Mouse (Mus musculus): Measurements from ENCODE around the gene Olfr561. TPM values are rescaled to one million over a fixed set of nuclear protein-coding genes. Genes with fewer than 3 reads are reported as not detected.

The Olfr561 gene
- polyA plus RNA-seq (2016; fragmentation: Nextera tagmentation; extraction: Ambion mirVana): not detected in 2 replicates

DNA sequence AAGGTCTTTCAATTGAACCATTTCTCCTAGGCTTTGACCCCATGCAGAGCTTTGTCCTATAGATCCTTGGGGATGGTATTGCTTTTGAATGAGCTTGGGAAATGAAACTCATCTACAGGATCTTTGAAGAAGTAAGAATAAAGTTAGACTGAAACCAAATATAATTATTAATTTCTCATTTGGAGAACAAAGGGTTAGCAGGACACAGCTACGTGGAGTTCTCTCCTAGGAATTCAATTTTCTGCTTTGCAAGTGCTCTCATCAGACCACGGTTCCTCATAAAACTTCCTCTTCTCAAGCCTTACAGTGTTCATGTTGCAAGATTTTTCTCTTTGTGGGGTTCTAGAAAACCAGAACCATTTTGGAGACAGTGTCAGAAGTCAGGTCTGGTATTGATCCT, at the start of gene Olfr561:
Gene Olfr561, plus strand, starts transcription at position 301 of the 400 bp plus-strand sequence.
- H3K27me3 ChIP-seq (ENCODE audit: low read depth, poor library complexity, severe bottlenecking): no peaks in the 10 kb centered on the region
- no peak within 1 kb of the TSS for H3K4me3 ChIP-seq
- 81% methylated on average over 2 of the region's 2 CpGs for WGBS
- H3K36me3 ChIP-seq: no peaks in the 10 kb centered on the region
- H3K9me3 ChIP-seq (replicated peaks): no peaks in the 10 kb centered on the region
- DNase-seq (ENCODE audit: low spot score): no peak
- H3K27ac ChIP-seq (replicated peaks): no peak within 1 kb of the TSS
- H3K4me1 ChIP-seq: no peaks in the 10 kb centered on the region

DNA sequence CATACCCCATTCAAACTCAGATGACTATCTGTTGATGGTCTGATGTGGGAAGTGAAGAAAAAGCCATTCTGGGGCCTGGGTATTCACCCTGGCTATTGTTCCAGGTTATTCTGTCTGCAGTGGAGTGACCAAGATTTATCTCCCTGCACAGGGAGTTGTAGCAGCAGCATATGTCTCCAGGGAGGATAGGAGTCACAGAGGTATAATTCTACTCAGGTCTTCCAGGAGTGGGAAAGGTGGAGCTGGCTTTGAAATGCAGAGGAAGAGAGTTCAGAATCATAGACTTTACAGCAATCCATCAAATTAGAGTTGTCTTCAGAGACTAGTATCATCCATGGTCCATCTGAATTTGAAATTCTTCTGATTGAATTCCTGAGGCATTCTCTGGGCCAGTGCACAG, 43.6 kb upstream of the Olfr561 start, which contains the start of gene Olfr559:
Gene Olfr559, minus strand, starts transcription at position 101 of the 400 bp plus-strand sequence.
- Histone ChIP-seq H3K4me1 (no peaks in the 10 kb centered on the region), H3K4me3 (no peak within 1 kb of the TSS), H3K27ac (replicated peaks) (no peak within 1 kb of the TSS), H3K27me3 (ENCODE audit: low read depth, poor library complexity, severe bottlenecking) (no peaks in the 10 kb centered on the region), H3K9me3 (replicated peaks) (no peaks in the 10 kb centered on the region), H3K36me3 (no peaks in the 10 kb centered on the region)
- DNase-seq (ENCODE audit: low spot score): no peak

DNA sequence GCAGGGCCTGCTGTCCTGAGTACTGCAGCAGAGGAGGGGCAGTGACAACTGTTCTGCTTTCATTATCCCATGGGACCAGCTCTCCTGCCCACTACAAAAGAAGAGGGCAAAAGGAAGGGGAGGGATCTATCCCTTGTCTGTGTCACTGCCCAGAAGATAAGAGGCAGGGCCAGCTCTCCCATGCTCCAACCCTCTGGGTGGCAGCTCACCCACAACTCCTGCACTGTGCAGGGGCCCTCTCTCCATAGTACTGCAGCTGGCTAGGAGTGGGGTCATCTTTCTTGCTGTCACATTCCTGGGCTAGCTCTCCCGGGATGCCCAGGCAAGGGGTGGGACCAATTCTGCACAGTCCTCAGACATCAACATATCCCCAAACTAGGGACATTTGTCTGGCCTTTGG, 37.2 kb upstream of the Olfr561 start:
- Histone ChIP-seq H3K36me3 (no peaks in the 10 kb centered on the region), H3K27me3 (ENCODE audit: low read depth, poor library complexity, severe bottlenecking) (no peaks in the 10 kb centered on the region), H3K27ac (replicated peaks) (no peak overlapping the region), H3K4me3 (no peak overlapping the region), H3K4me1 (no peaks in the 10 kb centered on the region), H3K9me3 (replicated peaks) (no peaks in the 10 kb centered on the region)
- 75% methylated on average over 1 of the region's 1 CpGs for WGBS
- no peak for DNase-seq (ENCODE audit: low spot score)

DNA sequence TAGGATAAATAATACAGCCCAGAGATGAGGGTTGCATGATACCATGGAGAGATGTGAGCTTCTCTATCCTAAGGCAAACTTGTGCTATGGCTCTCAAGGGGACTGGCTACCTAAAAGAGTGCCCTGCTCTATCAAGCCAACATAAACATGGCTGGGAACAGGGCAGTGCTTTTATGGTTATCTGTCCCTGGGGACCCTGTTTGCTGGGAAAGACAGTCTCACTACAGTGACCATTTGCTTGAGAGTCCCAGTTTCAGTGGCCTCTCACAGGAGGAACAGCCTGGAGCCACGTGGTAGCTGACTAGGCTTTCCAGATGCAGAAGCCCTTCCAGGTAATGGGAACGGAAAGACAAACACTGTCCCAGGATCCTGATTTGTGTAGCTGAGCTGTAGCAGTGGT, 33.3 kb upstream of the Olfr561 start:
- Histone ChIP-seq H3K4me1 (no peaks in the 10 kb centered on the region), H3K9me3 (replicated peaks) (no peaks in the 10 kb centered on the region), H3K27me3 (ENCODE audit: low read depth, poor library complexity, severe bottlenecking) (no peaks in the 10 kb centered on the region), H3K4me3 (no peak overlapping the region), H3K36me3 (no peaks in the 10 kb centered on the region), H3K27ac (replicated peaks) (no peak overlapping the region)
- no peak for DNase-seq (ENCODE audit: low spot score)
- 60% methylated on average over 2 of the region's 2 CpGs for WGBS

DNA sequence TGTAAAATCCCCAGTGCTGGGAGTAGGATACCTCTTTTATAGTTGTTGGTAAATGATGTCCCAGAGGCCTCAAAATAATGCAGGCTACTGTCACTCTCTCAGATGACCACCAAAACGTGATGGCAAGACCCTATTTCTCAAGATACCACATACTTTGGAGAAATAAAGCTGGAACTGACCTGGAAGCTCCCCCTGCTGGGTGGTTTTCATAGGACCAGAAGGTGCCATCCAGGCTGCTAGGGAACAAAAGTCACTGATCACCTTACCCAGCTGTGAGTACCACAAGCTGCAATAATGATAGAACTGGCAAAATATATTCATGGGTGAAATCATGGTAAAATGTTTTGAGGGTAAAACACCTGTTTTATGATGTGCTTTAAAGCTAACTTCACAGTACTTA, 18.9 kb upstream of the Olfr561 start:
- WGBS: 29% methylated on average over 1 of the region's 1 CpGs
- no peak overlapping the region for H3K27ac ChIP-seq (replicated peaks)
- DNase-seq (ENCODE audit: low spot score): no peak

DNA sequence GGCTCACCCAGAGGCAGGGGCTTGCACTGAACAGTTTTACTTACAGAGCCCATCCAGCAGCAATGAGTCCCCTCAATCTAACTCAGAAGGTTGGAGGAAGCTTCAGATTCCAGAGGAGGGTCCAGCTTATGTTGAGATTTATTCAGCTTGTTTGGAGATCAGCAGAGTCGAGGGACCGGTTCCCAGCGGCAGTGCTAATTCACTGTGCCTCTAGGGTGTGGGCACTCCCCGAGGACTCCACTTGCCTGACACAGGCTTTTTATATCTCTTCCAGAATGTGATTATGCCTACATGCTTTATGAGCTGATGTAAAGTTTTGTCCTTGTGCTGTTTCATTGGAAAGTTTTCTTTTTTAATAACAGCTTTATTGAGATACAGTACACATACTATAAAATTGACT, 11.8 kb upstream of the Olfr561 start, which contains the start of the genes Olfr560 and Olfr78:
Gene Olfr560, minus strand, starts transcription at position 101 of the 400 bp plus-strand sequence.
Gene Olfr78, minus strand, starts transcription at position 206 of the 400 bp plus-strand sequence.
- Histone ChIP-seq H3K36me3 (no peaks in the 10 kb centered on the region), H3K27ac (replicated peaks) (no peak within 1 kb of the TSS), H3K4me3 (no peak within 1 kb of the TSS), H3K4me1 (no peaks in the 10 kb centered on the region), H3K9me3 (replicated peaks) (no peaks in the 10 kb centered on the region), H3K27me3 (ENCODE audit: low read depth, poor library complexity, severe bottlenecking) (no peaks in the 10 kb centered on the region)
- DNase-seq (ENCODE audit: low spot score): no peak
- 76% methylated on average over 4 of the region's 4 CpGs for WGBS

More for the DNA sequence above, 18.9 kb upstream of the Olfr561 start:
- Histone ChIP-seq H3K36me3 (no peaks in the 10 kb centered on the region), H3K9me3 (replicated peaks) (no peaks in the 10 kb centered on the region), H3K4me1 (no peaks in the 10 kb centered on the region), H3K27me3 (ENCODE audit: low read depth, poor library complexity, severe bottlenecking) (no peaks in the 10 kb centered on the region), H3K4me3 (no peak overlapping the region)

DNA sequence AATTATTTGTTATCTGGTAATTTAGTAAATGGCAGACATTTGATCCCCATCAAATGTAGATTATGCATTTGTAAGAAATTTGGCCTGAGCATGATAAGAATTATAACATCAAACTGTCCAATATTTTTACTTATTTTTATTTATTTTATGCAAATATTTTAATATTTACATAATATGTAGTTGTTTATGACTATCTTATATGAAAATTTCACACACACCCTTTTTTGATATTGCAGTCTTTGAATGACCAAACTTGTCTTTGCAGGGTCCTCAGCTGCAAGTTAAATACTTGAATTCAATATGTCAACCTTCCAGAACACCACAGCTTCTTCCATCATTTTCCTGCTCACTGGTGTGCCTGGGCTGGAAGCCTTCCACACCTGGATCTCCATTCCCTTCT, 32.2 kb downstream of the Olfr561 start, which contains the start of gene Olfr564:
Gene Olfr564, plus strand, starts transcription at position 301 of the 400 bp plus-strand sequence.
- no peak for DNase-seq (ENCODE audit: low spot score)
- H3K36me3 ChIP-seq: no peaks in the 10 kb centered on the region
- no peaks in the 10 kb centered on the region for H3K4me1 ChIP-seq
- no peaks in the 10 kb centered on the region for H3K9me3 ChIP-seq (replicated peaks)
- no peak within 1 kb of the TSS for H3K4me3 ChIP-seq
- H3K27ac ChIP-seq (replicated peaks): no peak within 1 kb of the TSS
- H3K27me3 ChIP-seq (ENCODE audit: low read depth, poor library complexity, severe bottlenecking): no peaks in the 10 kb centered on the region

Other genes starting within 250 kb of the Olfr561 start
- gene Olfr547, start 236.5 kb upstream of the Olfr561 start, polyA plus RNA-seq (2016; fragmentation: Nextera tagmentation; extraction: Ambion mirVana): not detected in 2 replicates
- not detected in 2 replicates for gene Olfr548-ps1, start 230.3 kb upstream of the Olfr561 start, polyA plus RNA-seq (2016; fragmentation: Nextera tagmentation; extraction: Ambion mirVana)
- not detected in 2 replicates for gene Olfr549, start 221.4 kb upstream of the Olfr561 start, polyA plus RNA-seq (2016; fragmentation: Nextera tagmentation; extraction: Ambion mirVana)
- gene Trim21, start 205.7 kb upstream of the Olfr561 start, polyA plus RNA-seq (2016; fragmentation: Nextera tagmentation; extraction: Ambion mirVana): 0.15 and 0.52 TPM in 2 replicates
- gene Olfr550, start 199.8 kb upstream of the Olfr561 start, polyA plus RNA-seq (2016; fragmentation: Nextera tagmentation; extraction: Ambion mirVana): not detected in 2 replicates
- not detected in 2 replicates for gene Olfr551, start 179.3 kb upstream of the Olfr561 start, polyA plus RNA-seq (2016; fragmentation: Nextera tagmentation; extraction: Ambion mirVana)
- gene Olfr552, start 173.5 kb upstream of the Olfr561 start, polyA plus RNA-seq (2016; fragmentation: Nextera tagmentation; extraction: Ambion mirVana): not detected in 2 replicates
- gene Olfr553, start 153.0 kb upstream of the Olfr561 start, polyA plus RNA-seq (2016; fragmentation: Nextera tagmentation; extraction: Ambion mirVana): not detected in 2 replicates
- not detected in 2 replicates for gene Olfr554, start 132.8 kb upstream of the Olfr561 start, polyA plus RNA-seq (2016; fragmentation: Nextera tagmentation; extraction: Ambion mirVana)
- gene Olfr555, start 112.4 kb upstream of the Olfr561 start, polyA plus RNA-seq (2016; fragmentation: Nextera tagmentation; extraction: Ambion mirVana): not detected in 2 replicates
- not detected in 2 replicates for gene Olfr556, start 106.3 kb upstream of the Olfr561 start, polyA plus RNA-seq (2016; fragmentation: Nextera tagmentation; extraction: Ambion mirVana)
- gene Trim68, start 83.9 kb upstream of the Olfr561 start, polyA plus RNA-seq (2016; fragmentation: Nextera tagmentation; extraction: Ambion mirVana): 10.1 and 11.8 TPM in 2 replicates
- gene Olfr557, start 75.3 kb upstream of the Olfr561 start, polyA plus RNA-seq (2016; fragmentation: Nextera tagmentation; extraction: Ambion mirVana): not detected in 2 replicates
- gene Olfr558, start 69.0 kb upstream of the Olfr561 start, polyA plus RNA-seq (2016; fragmentation: Nextera tagmentation; extraction: Ambion mirVana): 0.04 TPM in 1 of 2 replicates, not detected in the other
- not detected in 2 replicates for gene Olfr33, start 52.2 kb upstream of the Olfr561 start, polyA plus RNA-seq (2016; fragmentation: Nextera tagmentation; extraction: Ambion mirVana)
- gene Olfr559, start 43.7 kb upstream of the Olfr561 start, polyA plus RNA-seq (2016; fragmentation: Nextera tagmentation; extraction: Ambion mirVana): not detected in 2 replicates
- not detected in 2 replicates for gene Olfr560, start 11.9 kb upstream of the Olfr561 start, polyA plus RNA-seq (2016; fragmentation: Nextera tagmentation; extraction: Ambion mirVana)
- gene Olfr78, start 11.8 kb upstream of the Olfr561 start, polyA plus RNA-seq (2016; fragmentation: Nextera tagmentation; extraction: Ambion mirVana): not detected in 2 replicates
- not detected in 2 replicates for gene Olfr564, start 32.3 kb downstream of the Olfr561 start, polyA plus RNA-seq (2016; fragmentation: Nextera tagmentation; extraction: Ambion mirVana)
- gene Olfr566, start 87.5 kb downstream of the Olfr561 start, polyA plus RNA-seq (2016; fragmentation: Nextera tagmentation; extraction: Ambion mirVana): not detected in 2 replicates
- gene Olfr568, start 105.9 kb downstream of the Olfr561 start, polyA plus RNA-seq (2016; fragmentation: Nextera tagmentation; extraction: Ambion mirVana): not detected in 2 replicates
- gene Olfr569, start 119.7 kb downstream of the Olfr561 start, polyA plus RNA-seq (2016; fragmentation: Nextera tagmentation; extraction: Ambion mirVana): not detected in 2 replicates
- not detected in 2 replicates for gene Olfr570, start 123.4 kb downstream of the Olfr561 start, polyA plus RNA-seq (2016; fragmentation: Nextera tagmentation; extraction: Ambion mirVana)
- gene Olfr571, start 146.3 kb downstream of the Olfr561 start, polyA plus RNA-seq (2016; fragmentation: Nextera tagmentation; extraction: Ambion mirVana): not detected in 2 replicates
- gene Olfr572, start 153.2 kb downstream of the Olfr561 start, polyA plus RNA-seq (2016; fragmentation: Nextera tagmentation; extraction: Ambion mirVana): not detected in 2 replicates
- not detected in 2 replicates for gene Olfr573-ps1, start 171.4 kb downstream of the Olfr561 start, polyA plus RNA-seq (2016; fragmentation: Nextera tagmentation; extraction: Ambion mirVana)
- not detected in 2 replicates for gene Olfr574, start 177.2 kb downstream of the Olfr561 start, polyA plus RNA-seq (2016; fragmentation: Nextera tagmentation; extraction: Ambion mirVana)
- not detected in 2 replicates for gene Olfr575, start 187.6 kb downstream of the Olfr561 start, polyA plus RNA-seq (2016; fragmentation: Nextera tagmentation; extraction: Ambion mirVana)
- gene Olfr576, start 191.4 kb downstream of the Olfr561 start, polyA plus RNA-seq (2016; fragmentation: Nextera tagmentation; extraction: Ambion mirVana): not detected in 2 replicates
- gene Olfr577, start 204.7 kb downstream of the Olfr561 start, polyA plus RNA-seq (2016; fragmentation: Nextera tagmentation; extraction: Ambion mirVana): not detected in 2 replicates
- gene Olfr578, start 218.1 kb downstream of the Olfr561 start, polyA plus RNA-seq (2016; fragmentation: Nextera tagmentation; extraction: Ambion mirVana): not detected in 2 replicates